In genomic region chr6:118186620-118187284, GRCm38 (mm10) we compare ENCODE assay signal across 15 mouse cellular contexts. TPM values are rescaled to one million over a fixed set of nuclear protein-coding genes. Genes with fewer than 3 reads are reported as not detected.
DNase-seq lines count a peak whose midpoint lies in the region; ATAC-seq and TF ChIP-seq lines count a peak whose summit lies in the region.
"Had no signal": no experiment of that assay in that cellular context is flagged by ENCODE, and none has a peak within 500 bp of the region (broad histone marks: within the 10 kb centered on the region; RNA-seq: fewer than 3 reads in every experiment).

No protein-coding gene starts in this region.

- peak; percentile 52 for DNase-seq in kidney, postnatal 0 days (ENCODE audit: low spot score)
- no peak for DNase-seq in kidney, postnatal 36 days
- DNase-seq in brain, embryonic 14.5 days (ENCODE audit: low read depth) = peak; percentile 53
- DNase-seq in embryo, embryonic 9.5 days (ENCODE audit: extremely low spot score) = peak; percentile 16
- DNase-seq in mesoderm, embryonic 11.5 days (ENCODE audit: low read depth, low spot score) = peak; percentile 48
- no peak for DNase-seq in testis, postnatal 10 days (ENCODE audit: low spot score)
- no peak for DNase-seq in gastrocnemius, postnatal 14 days
- DNase-seq: kidney, adult 11 months; lung, postnatal 14 days; thymus, adult 18-20 months had no signal

- no peak for TF ChIP-seq CTCF in kidney, postnatal 0 days (IDR thresholded peaks at IDR 0.05; ENCODE audit: low read depth)
- TF ChIP-seq CTCF in brain, embryonic 14.5 days (IDR thresholded peaks at IDR 0.05; ENCODE audit: borderline replicate concordance, extremely low read depth, insufficient read depth, insufficient read length) = no peak

- no peak overlapping the region for H3K4me3 ChIP-seq in kidney, postnatal 0 days (replicated peaks; ENCODE audit: low read depth, low read length)
- H3K4me3 ChIP-seq: layer of hippocampus, adult 2 months; limb, embryonic 13.5 days; liver, embryonic 15.5 days had no signal

- no peak for TF ChIP-seq POLR2A in brain, embryonic 14.5 days (IDR thresholded peaks at IDR 0.05; ENCODE audit: borderline replicate concordance, extremely low read depth, insufficient read depth, insufficient read length, poor library complexity, severe bottlenecking)

- H3K9me3 ChIP-seq in kidney, postnatal 0 days (replicated peaks; ENCODE audit: low read length) = no peaks in the 10 kb centered on the region
- H3K9me3 ChIP-seq: limb, embryonic 13.5 days; liver, embryonic 15.5 days had no signal

- H3K36me3 ChIP-seq in kidney, postnatal 0 days (ENCODE audit: insufficient read depth, low read length) = no peaks in the 10 kb centered on the region
- H3K36me3 ChIP-seq: limb, embryonic 13.5 days; liver, embryonic 15.5 days had no signal

- no peaks in the 10 kb centered on the region for H3K27me3 ChIP-seq in kidney, postnatal 0 days (ENCODE audit: insufficient read depth, low read length)
- H3K27me3 ChIP-seq: limb, embryonic 13.5 days had no signal

- no peak overlapping the region for H3K27ac ChIP-seq in kidney, postnatal 0 days
- H3K27ac ChIP-seq: layer of hippocampus, adult 2 months; limb, embryonic 13.5 days; liver, embryonic 15.5 days had no signal

- no peak for ATAC-seq in kidney, postnatal 0 days (replicated peaks; ENCODE audit: low FRiP score, low read depth)

- no peaks in the 10 kb centered on the region for H3K4me1 ChIP-seq in kidney, postnatal 0 days (replicated peaks; ENCODE audit: insufficient read depth, low read length)
- H3K4me1 ChIP-seq: limb, embryonic 13.5 days; liver, embryonic 15.5 days had no signal

- intact Hi-C loops in gastrocnemius, postnatal 14 days (cut with DNase I; ENCODE audit: low total_unique reads) = no loop called here

- H3K9ac ChIP-seq in kidney, postnatal 0 days (ENCODE audit: low read depth, low read length) = no peak overlapping the region
- H3K9ac ChIP-seq: limb, embryonic 13.5 days; liver, embryonic 15.5 days had no signal

- H3K4me2 ChIP-seq in kidney, postnatal 0 days (ENCODE audit: low read length) = no peak overlapping the region
- H3K4me2 ChIP-seq: limb, embryonic 13.5 days; liver, embryonic 15.5 days had no signal

- 52% methylated on average over 17 of the region's 17 CpGs for WGBS in kidney, postnatal 0 days

RNA-seq across cellular contexts. Expression of gene Ret, which starts 10.8 kb away (rescaled TPM):
- 10.1 and 11.1 TPM in 2 replicates for polyA plus RNA-seq in kidney, postnatal 0 days (2015; fragmentation: Nextera tagmentation; extraction: Ambion mirVana)
- polyA plus RNA-seq in brain, embryonic 14.5 days (2012; rRNA removed) = 4.3 and 11.9 TPM in 2 replicates
- 10 to 100 TPM in 1 of 2 experiments, 1 to 10 TPM in 1; 8.5 to 16.1 TPM for total RNA-seq in gastrocnemius, postnatal 14 days (2021)
- total RNA-seq: granulocyte monocyte progenitor cell, adult 5-6 weeks; hematopoietic stem cell, adult 5-6 weeks had no signal

RNA-seq across cellular contexts. Expression of gene Csgalnact2, which starts 47.8 kb away (rescaled TPM):
- polyA plus RNA-seq in kidney, postnatal 0 days (2015; fragmentation: Nextera tagmentation; extraction: Ambion mirVana) = 19.7 and 20.1 TPM in 2 replicates
- 5.9 and 6.7 TPM in 2 replicates for polyA plus RNA-seq in brain, embryonic 14.5 days (2012; rRNA removed)
- total RNA-seq in gastrocnemius, postnatal 14 days (2021) = 10 to 100 TPM; 21.4 to 22.1 TPM

Comparison
In these comparisons a context has a peak if more than half of its experiments do, and no peak if none do; other contexts are left out.
1. DNase-seq: peak in kidney, postnatal 0 days (single experiment), brain, embryonic 14.5 days (single experiment), embryo, embryonic 9.5 days (single experiment) and mesoderm, embryonic 11.5 days (single experiment); none in kidney, postnatal 36 days (0 of 2), testis, postnatal 10 days (single experiment) and gastrocnemius, postnatal 14 days (single experiment).